Mouse (Mus musculus) frontal cortex, postnatal 10 days (tissue): ENCODE data around the gene Mgat3.

Experiments
- DNase-seq, 2 experiments: peaks; one replicate each; pipeline ENCODE4 v3.0.0; 2022; ENCODE audit warnings: low spot score in 2 of 2, mixed read lengths in 1 of 2

Mgat3 gene

DNA sequence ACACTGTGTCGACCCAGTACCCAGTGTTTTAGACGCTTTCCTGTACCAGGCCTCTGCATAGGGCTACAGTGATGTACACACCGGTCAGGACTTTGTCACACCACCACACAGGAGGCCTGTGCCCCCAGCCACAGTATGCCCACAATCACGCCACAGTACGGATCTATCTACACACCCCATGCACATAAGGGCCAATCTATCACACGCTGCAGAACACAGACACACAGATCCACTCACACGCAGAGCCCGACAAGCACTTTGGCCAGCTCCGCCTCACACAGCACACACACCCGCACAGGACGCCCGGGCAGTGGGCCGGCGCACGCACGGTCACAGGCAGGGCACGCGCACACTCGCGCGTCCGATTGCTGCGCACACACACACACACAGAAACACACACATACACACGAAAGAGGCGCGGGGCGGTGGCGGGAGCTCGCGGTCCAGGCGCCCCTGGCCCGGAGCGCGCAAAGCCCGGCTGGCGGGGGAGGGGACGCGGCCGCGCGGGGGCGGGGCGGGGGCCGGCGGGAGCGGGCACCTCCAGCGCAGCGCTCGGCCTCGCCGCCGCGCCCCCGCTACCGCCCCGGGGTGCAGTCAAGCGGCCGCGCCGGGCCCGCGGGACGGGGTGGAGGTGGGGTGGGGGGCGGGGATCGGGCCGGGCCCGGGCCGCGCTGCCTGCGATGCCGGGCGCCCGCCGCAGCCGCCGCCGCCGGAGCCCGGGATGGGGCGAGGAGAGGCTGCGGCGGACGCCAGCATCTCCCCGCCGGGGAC lies at the start of gene Mgat3:
Gene Mgat3, plus strand, starts transcription at position 721 of the 771 bp plus-strand sequence.
- peak in 1 of 2 experiments; percentile 53 for DNase-seq

- DNase-seq, result no peak
Observed at GRCm38 (mm10) chr15:80124651-80125050, 48.9 kb upstream of the Mgat3 start.

GRCm38 (mm10) chr15:80127191-80127590 lies 46.3 kb upstream of the Mgat3 start:
- no peak for DNase-seq

- no peak for DNase-seq
Observed at GRCm38 (mm10) chr15:80129982-80130381, 43.5 kb upstream of the Mgat3 start.

DNA sequence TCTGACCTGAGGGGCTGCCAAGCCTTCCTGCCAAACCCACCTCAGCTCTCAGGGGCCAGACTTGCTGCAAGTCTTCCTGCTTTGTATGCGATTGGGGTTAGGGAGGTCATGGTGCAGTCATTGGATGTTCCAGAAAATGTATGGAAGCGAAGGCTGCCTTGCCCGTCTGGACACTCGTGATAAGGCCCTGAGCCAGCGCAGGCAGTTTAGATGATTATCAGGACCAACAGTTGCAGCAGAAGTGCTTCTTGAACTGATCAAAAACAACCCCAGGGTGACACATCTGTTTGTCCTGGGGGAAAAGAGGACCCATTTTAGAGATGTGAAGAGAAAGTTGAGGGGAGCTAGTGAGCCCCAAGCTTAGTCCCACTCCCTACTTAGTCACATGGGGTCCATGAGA lies 42.8 kb upstream of the Mgat3 start:
- DNase-seq, result no peak

DNA sequence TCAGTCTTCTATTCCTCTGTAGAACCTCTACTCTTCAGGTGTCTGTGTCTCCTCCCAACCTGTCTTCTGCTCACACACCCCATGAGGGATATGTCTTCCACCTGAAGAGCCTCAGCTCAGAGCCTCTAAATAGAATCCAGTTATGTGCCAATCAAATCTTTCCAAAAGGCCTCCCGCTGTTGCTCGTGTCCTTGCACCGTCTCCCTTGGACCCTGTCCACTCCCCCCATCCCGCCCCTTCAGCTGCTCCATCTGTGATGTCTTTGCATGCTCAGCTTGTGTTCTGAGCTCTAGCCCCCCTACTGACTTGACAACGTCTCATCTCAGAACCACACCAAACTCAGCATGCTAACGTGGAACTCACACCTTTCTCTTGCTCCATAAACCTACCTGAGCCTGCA lies 42.1 kb upstream of the Mgat3 start:
- no peak for DNase-seq

DNA sequence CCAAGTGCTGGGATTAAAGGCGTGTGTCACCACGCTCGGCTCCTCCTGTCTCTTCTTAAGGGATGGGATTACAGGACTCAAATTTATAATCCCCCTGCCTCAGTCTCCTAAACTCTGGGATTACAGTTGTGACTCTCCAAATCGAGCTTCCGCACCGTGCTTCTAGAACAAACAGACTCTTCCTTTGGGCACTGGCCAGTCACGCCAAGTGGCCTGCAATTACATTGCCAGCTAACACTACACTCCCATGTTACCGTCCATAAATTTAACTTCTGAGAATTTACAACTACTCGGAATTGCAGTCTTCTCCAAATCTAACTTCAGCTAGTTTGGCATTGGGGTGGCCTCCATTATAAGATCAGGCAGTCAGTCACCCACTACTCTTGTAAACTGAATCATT lies 41.1 kb upstream of the Mgat3 start:
- no peak for DNase-seq

DNA sequence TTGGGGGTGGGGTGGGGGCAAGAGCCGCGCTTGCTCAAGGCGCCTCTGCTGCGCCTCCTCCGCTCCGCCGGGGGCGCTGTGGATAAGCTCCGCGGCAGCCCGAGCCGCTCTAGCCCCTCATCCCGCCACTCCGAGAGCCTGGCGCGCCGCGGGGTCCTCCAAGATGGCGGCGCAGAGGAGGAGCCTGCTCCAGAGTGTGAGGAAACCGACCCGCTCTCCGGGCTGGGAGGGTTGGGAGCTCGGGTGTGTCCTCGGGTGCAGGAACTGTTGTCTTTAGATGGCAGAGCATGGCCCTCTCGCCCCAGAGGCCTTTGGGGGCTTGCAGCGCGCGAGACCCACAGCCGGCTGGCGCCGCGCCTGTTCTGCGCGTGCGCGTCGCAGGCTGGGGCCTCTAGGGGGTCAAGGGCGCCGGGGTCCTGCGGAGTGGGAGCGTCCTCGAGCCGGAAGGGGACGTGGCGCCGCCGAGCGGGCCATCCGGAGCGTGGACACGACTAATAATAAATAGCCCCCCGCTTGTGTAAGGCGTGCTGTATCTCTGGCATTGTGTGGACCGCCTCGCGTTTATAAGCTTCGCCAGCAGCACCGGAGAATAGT lies 40.4 kb upstream of the Mgat3 start, which contains the start of gene Tab1:
Gene Tab1, plus strand, starts transcription at position 135 of the 594 bp plus-strand sequence.
- peak; percentile 81 to 90 for DNase-seq

DNA sequence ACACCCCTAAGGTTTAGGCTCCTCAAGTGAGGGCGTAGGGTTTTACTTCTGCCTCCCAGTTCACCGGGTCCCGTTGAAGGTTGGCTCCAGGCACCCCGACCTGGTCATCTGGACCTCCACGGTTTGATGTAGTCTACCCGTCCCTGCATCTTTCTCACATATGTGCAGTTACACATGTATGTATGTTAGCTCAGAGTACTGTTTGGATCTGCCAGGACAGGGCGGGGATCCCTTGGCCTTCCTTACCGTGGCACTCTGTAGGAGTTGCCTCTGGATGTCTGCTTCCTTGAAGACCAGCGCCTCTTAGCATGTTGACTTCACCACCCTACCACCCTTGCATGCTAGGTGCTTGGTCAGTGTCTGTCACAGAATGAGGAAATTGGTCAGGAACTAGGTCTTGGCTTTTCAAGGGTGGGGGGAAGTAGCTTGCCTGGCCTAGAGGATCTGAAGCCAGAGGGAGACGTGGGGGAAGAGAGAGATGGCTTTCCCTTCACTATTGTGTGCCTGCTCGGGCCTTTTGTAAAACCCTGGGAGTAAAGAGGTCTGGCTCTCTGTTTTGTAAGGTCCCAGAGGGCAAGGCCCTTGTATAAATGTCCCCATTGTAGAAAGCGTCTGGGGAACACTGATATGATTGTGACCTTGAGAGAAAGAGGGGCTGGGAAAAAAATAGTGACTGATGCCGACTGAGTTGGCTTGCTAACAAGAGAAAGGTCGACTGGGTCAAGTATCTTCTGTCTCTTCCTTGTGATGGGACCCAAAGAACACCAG lies 39.7 kb upstream of the Mgat3 start:
- DNase-seq, result no peak

GRCm38 (mm10) chr15:80134450-80134847 lies 39.1 kb upstream of the Mgat3 start:
- no peak for DNase-seq

DNA sequence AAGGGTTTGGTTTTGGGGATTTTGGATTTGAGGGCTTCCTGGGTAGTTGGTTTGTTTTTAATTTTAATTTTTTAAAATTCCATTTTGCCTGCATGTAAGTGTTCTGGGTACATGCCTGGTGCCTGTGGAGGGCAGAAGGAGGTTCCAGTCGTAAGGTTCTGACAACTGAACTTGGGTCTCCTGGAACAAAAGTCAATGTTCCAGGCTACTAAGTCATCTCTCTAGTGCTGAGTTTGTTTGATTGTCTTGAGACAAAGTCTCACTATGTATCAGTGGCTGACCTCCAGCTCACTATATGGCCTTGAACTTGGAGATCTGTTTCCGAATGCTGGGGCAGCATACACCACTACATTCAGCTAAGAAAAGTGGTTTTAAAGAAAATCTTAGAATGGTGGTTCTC lies 38.0 kb upstream of the Mgat3 start:
- no peak for DNase-seq

GRCm38 (mm10) chr15:80136645-80137044 lies 36.9 kb upstream of the Mgat3 start:
- no peak for DNase-seq

DNA sequence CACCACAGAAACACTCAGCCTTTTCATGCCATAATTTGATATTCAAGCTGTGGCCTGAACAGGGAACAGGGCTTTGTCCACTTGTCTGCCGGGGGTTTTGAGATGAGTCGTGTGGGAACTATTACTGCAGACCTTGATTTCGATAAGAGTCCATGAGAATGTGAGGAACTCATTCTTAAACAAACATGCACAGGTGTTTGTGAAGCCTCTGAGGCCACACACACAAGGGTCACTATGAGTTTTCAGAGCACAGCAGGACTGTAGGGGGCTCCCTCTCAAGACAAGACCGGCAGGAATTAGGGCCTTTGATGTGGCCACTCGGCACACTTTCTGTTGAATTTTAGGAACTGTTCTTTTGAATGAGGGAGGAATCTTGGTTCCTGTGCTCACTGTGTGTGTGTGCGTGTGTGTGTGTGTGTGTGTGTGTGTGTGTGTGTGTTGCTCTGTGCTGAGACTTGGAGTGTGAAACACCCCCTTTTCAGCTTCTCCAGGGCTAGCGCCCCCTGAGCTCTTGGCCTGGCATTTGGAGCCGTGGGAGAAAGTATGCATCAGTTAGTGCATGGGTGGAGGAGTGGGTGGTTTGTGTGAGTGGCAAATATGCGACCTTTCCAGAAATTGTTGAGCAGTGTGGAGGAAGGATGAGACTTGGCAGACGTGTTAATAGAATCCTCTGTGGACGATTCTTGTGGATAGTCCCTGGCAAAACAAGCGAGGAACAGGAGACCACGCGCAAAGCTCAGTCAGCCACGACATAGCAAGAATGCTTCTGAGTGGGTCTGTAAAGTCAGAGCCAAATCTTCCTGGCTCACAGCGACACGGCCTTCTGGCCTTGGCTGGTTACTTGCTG lies 35.4 kb upstream of the Mgat3 start:
- peak in 1 of 2 experiments; percentile 62 for DNase-seq

DNA sequence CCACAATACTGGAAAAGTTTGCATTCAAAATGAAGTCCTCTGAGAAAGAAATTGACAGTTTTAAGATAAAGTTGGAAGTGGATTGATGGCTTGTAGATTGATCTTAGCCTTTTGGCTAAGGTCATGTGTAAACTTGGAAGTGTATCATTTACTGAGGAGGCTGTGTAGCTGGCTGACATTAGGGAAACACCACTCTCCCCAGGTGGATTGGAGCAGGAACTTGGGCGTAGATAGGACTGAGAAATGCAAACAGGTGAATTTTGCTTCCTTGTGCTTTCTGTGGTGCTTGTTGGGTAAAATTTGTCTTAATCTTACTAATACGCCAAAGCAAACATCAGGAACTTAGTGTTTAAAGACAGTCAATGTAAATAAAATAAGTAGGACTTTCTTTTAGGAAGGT lies 33.2 kb upstream of the Mgat3 start:
- no peak for DNase-seq

GRCm38 (mm10) chr15:80140878-80141277 lies 32.6 kb upstream of the Mgat3 start:
- DNase-seq, result no peak

GRCm38 (mm10) chr15:80142130-80142529 lies 31.4 kb upstream of the Mgat3 start:
- no peak for DNase-seq

DNA sequence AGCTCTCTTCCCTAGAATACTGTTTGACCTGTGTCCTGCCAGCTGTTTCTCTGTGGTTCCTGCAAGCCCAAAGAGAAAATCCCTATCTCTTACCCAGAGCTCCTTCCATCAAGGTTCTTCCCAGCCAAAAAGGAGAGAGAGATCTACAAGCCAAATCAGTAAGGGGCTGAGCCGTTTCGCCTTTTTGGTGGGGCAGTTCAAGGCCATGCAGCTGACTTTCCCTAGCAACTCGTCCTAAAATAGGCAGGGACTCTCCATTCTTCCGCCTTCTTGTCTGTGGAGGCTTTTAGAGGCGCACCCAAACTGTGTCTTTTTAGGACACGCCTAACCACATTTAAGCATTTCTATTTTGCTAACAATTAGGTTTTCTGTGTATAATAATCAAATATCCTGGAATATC lies 29.8 kb upstream of the Mgat3 start:
- no peak for DNase-seq

DNA sequence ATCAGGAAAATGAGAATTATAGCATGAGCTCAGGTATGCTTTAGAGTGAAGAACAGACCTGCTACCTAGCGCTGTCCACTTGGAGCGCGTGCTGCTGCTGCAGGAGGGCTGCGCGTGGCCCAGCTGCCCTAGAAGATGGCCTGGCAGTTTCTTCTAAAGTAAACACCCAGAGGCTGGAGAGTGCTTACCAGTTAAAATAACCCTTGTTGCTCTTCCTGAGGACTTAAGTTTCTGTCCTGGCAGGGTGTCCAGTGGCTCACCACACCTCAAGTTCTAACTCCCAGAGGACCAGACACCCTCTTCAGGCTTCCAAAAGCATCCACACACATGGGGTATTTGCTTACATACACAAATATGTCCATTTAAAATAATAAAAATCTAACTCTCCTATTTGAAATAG lies 28.1 kb upstream of the Mgat3 start:
- no peak for DNase-seq

DNA sequence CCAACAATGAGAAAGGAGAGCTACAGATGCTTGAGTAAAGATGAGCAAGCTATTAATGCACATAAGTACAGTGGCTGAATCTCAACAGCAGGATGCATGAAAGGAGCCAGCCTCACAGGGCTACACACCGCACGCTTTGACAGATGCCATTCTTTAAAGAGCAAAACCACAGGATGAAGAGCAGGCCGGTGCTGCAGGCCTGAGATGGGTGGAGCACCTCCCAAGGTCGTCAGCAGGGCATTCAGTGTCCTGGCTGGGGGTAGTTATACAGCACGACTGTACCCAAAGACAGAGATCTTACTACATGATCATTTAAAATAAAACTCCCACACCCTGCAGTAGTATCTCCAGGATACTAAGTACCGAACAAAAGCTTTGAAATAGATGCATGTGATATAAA lies 27.4 kb upstream of the Mgat3 start:
- no peak for DNase-seq

DNA sequence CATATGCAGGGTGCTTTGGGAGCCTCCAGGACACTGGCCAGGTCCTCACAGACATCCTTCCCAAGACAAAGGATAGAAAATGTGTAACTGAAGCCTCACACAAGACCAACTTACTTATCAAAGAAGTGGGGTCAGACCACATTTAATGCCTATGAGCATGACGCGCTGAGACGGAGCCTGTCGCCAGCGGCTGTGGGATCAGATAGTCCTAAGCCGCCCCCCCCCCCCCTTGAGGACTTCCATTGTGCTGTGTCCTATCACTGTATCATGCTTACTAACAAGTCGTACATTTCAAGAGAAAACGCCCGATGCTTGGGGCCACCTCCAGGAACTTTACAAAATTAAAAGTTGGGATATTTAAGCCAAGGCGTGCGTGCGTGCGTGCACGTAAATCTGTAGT lies 26.4 kb upstream of the Mgat3 start:
- no peak for DNase-seq

DNA sequence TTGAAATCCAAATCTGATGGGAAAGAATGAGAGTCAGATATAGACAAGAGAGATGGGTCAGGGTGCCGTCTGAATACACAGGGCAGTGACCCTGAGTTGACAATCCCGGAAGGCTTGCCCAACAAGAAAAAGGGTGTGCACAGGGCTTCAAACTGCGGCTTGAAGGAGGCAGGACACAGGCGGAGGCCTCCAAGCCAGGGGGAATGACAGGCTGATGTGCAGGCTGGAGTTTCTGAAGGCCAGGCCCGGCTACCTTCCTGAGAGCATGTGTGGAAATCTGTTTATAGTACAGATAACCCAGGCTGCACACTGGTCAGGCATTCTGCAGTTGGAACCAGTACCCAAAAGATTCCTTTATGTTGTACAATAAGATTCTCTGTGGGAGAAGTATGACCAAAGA lies 26.0 kb upstream of the Mgat3 start:
- DNase-seq, result no peak

DNA sequence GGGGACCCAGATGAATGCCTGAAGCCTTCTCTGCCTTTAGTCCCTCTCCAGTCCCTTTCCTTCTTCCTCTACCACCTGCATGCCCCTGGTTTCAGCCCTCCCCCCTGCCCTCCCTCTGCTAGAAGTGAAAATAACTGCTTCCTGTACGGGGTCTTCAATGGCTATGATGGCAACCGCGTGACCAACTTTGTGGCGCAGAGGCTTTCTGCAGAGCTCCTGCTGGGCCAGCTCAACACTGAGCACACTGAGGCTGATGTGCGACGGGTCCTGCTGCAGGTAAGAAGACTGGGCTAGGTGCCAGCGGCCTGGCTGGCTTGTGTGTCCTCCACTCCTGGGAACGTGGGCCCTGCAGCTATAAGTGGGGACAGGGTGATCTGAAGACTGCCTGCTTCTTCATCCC lies 25.0 kb upstream of the Mgat3 start:
- no peak for DNase-seq
